Mouse (Mus musculus) embryonic facial prominence, embryonic 11.5 days (tissue): ENCODE results near the gene P4ha1. TPM values are rescaled to one million over a fixed set of nuclear protein-coding genes. Genes with fewer than 3 reads are reported as not detected.
A peak's percentile ranks its signal among the peaks of the same experiment; 100 is the strongest.

ENCODE experiments used
- ATAC-seq: fragments of 200-750 bp; cut with Nextera tagmentation; replicated peaks from 2 replicates; pipeline ENCODE4 v1.8.0; 2017; ENCODE audit warnings: low read depth; ENCODE audit not compliant: insufficient number of reproducible peaks, low FRiP score, low TSS enrichment
- DNase-seq: peaks from one replicate; pipeline ENCODE4 v3.0.0-alpha.2; 2015; ENCODE audit warnings: low spot score
- H3K27ac ChIP-seq: fragments of 300-500 bp; sonication (generic); replicated peaks from 2 replicates; pipeline ENCODE4 v1.5.1; 2014; ENCODE audit warnings: mild to moderate bottlenecking, low read depth, low read length, control low read depth
- H3K27me3 ChIP-seq: fragments of 300-500 bp; sonication (generic); 2 replicates; pipeline ENCODE4 v1.6.1; 2014; ENCODE audit warnings: mild to moderate bottlenecking, low read length, moderate library complexity, mixed read lengths; ENCODE audit not compliant: control insufficient read depth, insufficient read depth
- H3K36me3 ChIP-seq: fragments of 300-500 bp; sonication (generic); replicated peaks from 2 replicates; pipeline ENCODE4 v1.6.1; 2014; ENCODE audit warnings: low read depth, mild to moderate bottlenecking, low read length, moderate library complexity, mixed read lengths; ENCODE audit not compliant: control insufficient read depth, insufficient read depth
- H3K4me1 ChIP-seq: fragments of 300-500 bp; sonication (generic); 2 replicates; pipeline ENCODE4 v1.6.1; 2014; ENCODE audit warnings: low read length, mixed read lengths; ENCODE audit not compliant: control insufficient read depth, insufficient read depth
- H3K4me2 ChIP-seq: fragments of 300-500 bp; sonication (generic); 2 replicates; pipeline ENCODE4 v1.6.1; 2014; ENCODE audit warnings: low read depth, mild to moderate bottlenecking, control low read depth, low read length, moderate library complexity
- H3K4me3 ChIP-seq: fragments of 300-500 bp; sonication (generic); 2 replicates; pipeline ENCODE4 v1.5.1; 2014; ENCODE audit warnings: low read depth, low read length, control low read depth
- H3K9ac ChIP-seq: fragments of 300-500 bp; sonication (generic); replicated peaks from 2 replicates; pipeline ENCODE4 v1.6.1; 2014; ENCODE audit warnings: mild to moderate bottlenecking, control low read depth, low read length
- H3K9me3 ChIP-seq: fragments of 300-500 bp; sonication (generic); replicated peaks from 2 replicates; pipeline ENCODE4 v1.6.1; 2016; ENCODE audit warnings: mild to moderate bottlenecking, low read length, inconsistent platforms, mixed read lengths; ENCODE audit not compliant: control insufficient read depth
- WGBS: fragments of 180-500 bp; shearing (Covaris S2); extraction: QIAGEN DNeasy Blood & Tissue Kit; methylation state at CpG from one replicate; pipeline ENCODE4 v1.1.7; 2014; 5-methylcytosine and 5-hydroxymethylcytosine counted together
- polyA plus RNA-seq: library from polyadenylated mRNA; unstranded; fragments of >200 nt; fragmentation: Nextera tagmentation; extraction: Ambion mirVana; gene quantifications from 2 replicates; pipeline ENCODE4 v1.2.1, GENCODE M21; 2014

The P4ha1 gene
- 63.3 and 64.2 TPM in 2 replicates for polyA plus RNA-seq

DNA sequence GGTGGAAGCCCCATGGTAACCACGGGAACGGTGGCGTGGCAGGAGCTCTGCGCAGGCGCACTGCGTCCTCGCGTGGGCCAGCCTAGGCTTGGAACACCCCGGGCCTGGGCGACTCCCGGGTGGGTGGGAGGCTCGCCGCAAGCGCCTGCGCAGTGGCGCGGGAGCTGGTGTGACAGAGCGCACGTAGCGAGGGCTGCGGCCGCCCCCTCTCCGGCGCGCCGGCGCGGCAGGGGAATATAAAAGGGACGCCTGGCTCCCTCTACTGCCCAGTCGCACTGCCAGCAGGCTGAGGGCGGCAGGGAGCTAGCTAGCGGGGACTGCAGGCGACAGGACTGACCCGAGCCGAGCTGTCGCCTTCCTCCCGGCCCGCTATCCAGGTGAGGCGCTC is at the start of gene P4ha1:
Gene P4ha1, plus strand, starts transcription at position 197 of the 388 bp plus-strand sequence.
- Histone ChIP-seq H3K4me2 (peak within 1 kb of the TSS; percentile 54), H3K9ac (peak within 1 kb of the TSS; percentile 88), H3K4me1 (no peaks in the 10 kb centered on the region)

DNA sequence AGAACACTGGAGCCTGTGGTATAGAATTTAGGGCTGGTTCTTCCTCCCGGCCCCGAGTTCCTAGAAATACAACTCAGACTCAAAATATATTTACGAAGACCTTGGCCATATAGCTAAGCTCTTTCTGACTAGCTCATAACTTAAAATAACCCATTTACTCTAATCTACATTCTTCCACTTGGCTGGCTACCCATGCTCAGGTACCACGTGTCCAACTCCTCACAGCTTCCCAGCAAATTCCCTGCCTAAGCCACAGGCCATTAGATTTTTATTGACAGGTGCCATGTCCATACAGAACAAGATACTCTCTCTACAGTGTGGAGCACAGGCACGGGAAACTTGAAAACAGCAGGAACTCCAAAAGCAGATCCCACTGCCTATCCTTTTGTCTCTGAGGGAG is 47.4 kb upstream of the P4ha1 start:
- WGBS = 87% methylated on average over 5 of the region's 5 CpGs
- no peak overlapping the region for H3K4me2 ChIP-seq
- H3K27ac ChIP-seq = no peak overlapping the region
- DNase-seq (no peak), ATAC-seq (no peak)
- H3K36me3 ChIP-seq = no peaks in the 10 kb centered on the region
- no peaks in the 10 kb centered on the region for H3K4me1 ChIP-seq
- no peaks in the 10 kb centered on the region for H3K27me3 ChIP-seq
- H3K4me3 ChIP-seq = no peak overlapping the region
- no peaks in the 10 kb centered on the region for H3K9me3 ChIP-seq
- H3K9ac ChIP-seq = no peak overlapping the region

More for the DNA sequence above, at the start of gene P4ha1:
- Histone ChIP-seq H3K36me3 (no peaks in the 10 kb centered on the region), H3K27me3 (no peaks in the 10 kb centered on the region), H3K4me3 (peak within 1 kb of the TSS; percentile 80), H3K27ac (peak within 1 kb of the TSS; percentile 86), H3K9me3 (no peaks in the 10 kb centered on the region)
- DNase-seq = peak; percentile 99
- WGBS = under 1% methylated on average over 36 of the region's 39 CpGs
- ATAC-seq = peak; percentile 99

DNA sequence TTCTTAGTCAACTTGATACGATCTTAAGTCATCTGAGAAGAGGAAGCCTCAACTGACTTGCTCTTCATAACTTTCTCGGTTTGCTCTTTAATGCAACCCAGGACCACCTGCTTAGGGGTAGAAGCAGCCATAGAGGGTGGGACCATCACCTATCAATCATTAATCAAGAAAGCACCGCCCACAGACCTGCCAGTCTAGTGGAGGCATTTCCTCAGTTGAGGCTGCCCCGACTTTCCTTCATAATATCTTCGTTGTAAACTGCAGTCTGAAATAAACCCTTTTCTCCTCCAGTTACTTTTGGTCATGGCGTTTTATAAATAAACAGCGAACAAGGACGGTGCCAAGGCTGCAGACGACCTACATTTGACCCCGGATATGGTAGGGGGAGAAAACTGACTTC is 46.0 kb upstream of the P4ha1 start:
- Histone ChIP-seq H3K36me3 (no peaks in the 10 kb centered on the region), H3K4me3 (no peak overlapping the region), H3K4me1 (no peaks in the 10 kb centered on the region), H3K27me3 (no peaks in the 10 kb centered on the region), H3K9ac (no peak overlapping the region), H3K27ac (no peak overlapping the region), H3K9me3 (no peaks in the 10 kb centered on the region), H3K4me2 (no peak overlapping the region)
- DNase-seq = peak; percentile 32
- WGBS = 56% methylated on average over 10 of the region's 10 CpGs
- ATAC-seq = no peak

DNA sequence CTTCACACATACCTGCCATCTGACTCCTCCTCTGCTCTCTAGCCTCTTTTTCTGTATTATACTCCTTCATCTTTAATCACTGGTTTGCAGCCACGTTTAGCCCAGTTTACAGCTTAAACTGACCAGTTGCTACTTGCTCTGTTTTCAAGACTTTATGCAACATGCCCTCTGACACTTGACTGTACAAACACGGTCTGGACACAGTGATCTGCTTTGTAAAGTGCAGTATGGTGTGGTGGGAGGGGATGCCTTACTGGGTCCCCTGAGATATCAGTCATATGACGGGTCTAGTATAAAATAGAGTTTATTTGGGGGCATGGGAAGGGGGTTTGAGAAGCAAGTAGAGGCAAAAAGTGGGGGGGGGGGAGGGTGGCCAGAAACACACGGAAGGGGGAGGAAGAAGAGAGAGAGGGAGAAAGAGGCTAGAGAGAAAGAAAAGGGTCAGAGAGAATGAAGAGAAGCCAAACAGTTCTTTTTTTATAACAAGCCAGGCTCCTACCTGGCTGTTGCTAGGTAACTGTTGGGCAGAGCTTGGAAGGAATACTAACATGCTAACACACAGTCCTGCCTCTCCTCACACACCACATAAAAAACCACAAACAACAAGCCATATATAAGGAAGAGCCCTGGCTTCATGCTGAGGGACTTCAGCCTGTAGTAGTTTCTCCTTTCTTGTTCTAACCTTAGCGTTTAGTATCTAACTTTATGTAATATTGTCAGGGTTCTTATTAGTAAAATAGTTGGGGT is 45.2 kb upstream of the P4ha1 start:
- no peaks in the 10 kb centered on the region for H3K27me3 ChIP-seq
- H3K9me3 ChIP-seq = no peaks in the 10 kb centered on the region
- no peak overlapping the region for H3K9ac ChIP-seq
- H3K4me2 ChIP-seq = no peak overlapping the region
- H3K4me1 ChIP-seq = no peaks in the 10 kb centered on the region
- no peaks in the 10 kb centered on the region for H3K36me3 ChIP-seq
- WGBS = 59% methylated on average over 5 of the region's 5 CpGs
- ATAC-seq (no peak), DNase-seq (no peak)
- H3K27ac ChIP-seq = no peak overlapping the region
- no peak overlapping the region for H3K4me3 ChIP-seq

DNA sequence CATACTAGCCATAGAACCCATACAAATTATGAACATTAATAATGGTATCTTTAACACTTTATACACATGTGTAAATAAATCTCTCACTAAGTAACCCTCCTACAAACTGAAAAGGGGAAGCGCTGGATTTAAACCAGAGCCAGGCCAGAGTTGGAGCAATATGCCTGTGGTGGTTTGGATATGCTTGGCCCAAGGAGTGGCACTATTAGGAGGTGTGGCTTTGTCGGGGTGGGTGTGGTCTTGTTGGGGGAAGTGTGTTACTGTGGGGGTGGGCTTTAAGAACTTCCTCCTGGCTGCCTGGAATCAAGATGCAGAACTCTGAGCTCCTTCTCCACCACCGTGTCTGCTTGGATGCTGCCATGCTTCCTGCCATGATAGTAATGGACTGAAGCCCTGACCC is 39.9 kb upstream of the P4ha1 start:
- no peak overlapping the region for H3K4me2 ChIP-seq
- H3K4me1 ChIP-seq = no peaks in the 10 kb centered on the region
- DNase-seq (no peak), ATAC-seq (no peak)
- H3K36me3 ChIP-seq = no peaks in the 10 kb centered on the region
- WGBS = 84% methylated on average over 3 of the region's 3 CpGs
- H3K27me3 ChIP-seq = no peaks in the 10 kb centered on the region
- no peak overlapping the region for H3K9ac ChIP-seq
- H3K4me3 ChIP-seq = no peak overlapping the region
- H3K9me3 ChIP-seq = no peaks in the 10 kb centered on the region
- H3K27ac ChIP-seq = no peak overlapping the region

DNA sequence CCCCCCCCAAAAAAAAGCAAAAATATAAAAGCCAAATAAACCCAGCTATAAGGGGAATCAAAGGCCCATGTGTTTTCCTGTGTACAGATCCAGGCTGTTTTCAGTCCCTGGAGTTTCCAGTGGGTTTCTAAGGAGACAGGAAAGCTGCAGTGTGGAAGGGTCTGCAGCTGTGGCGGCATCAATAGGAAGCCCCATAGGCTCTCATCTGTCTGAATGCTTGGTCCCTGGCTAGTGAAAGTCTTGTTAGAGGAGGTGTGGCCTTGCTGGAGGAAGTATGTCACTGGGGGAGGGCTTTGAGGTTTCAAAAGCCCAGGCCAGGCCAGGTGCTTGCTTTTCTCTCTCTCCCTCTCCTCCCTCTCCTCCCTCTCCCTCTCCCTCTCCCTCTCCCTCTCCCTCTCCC is 39.3 kb upstream of the P4ha1 start:
- 64% methylated on average over 1 of the region's 1 CpGs for WGBS
- H3K27ac ChIP-seq = no peak overlapping the region
- H3K27me3 ChIP-seq = no peaks in the 10 kb centered on the region
- no peaks in the 10 kb centered on the region for H3K36me3 ChIP-seq
- no peak for ATAC-seq
- H3K4me2 ChIP-seq = no peak overlapping the region
- no peaks in the 10 kb centered on the region for H3K4me1 ChIP-seq
- no peak for DNase-seq
- no peaks in the 10 kb centered on the region for H3K9me3 ChIP-seq
- no peak overlapping the region for H3K9ac ChIP-seq
- H3K4me3 ChIP-seq = no peak overlapping the region

DNA sequence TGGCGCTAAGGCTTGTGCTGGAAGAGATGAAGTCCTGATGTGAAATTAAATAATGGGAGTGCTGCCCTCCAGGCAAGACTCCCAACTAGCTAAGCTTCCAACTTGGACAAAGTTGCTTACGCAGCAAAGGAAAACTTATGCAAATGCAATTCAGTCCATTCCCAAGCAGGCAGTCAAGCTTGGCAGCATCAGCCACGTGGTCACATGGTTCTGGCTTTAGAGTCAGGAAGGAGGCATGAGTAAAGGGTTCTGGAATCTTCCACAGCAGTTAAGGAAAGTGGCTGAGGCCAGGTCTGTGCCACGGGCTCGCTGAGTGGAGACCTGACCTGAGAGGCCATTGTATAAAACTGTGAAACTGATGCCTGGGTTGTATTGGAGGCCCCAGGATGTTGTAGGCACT is 37.6 kb upstream of the P4ha1 start:
- no peaks in the 10 kb centered on the region for H3K27me3 ChIP-seq
- H3K4me3 ChIP-seq = no peak overlapping the region
- no peak overlapping the region for H3K27ac ChIP-seq
- H3K36me3 ChIP-seq = no peaks in the 10 kb centered on the region
- H3K4me2 ChIP-seq = no peak overlapping the region
- ATAC-seq = no peak
- no peak overlapping the region for H3K9ac ChIP-seq
- WGBS = 80% methylated on average over 5 of the region's 5 CpGs
- DNase-seq = no peak
- no peaks in the 10 kb centered on the region for H3K4me1 ChIP-seq
- no peaks in the 10 kb centered on the region for H3K9me3 ChIP-seq

DNA sequence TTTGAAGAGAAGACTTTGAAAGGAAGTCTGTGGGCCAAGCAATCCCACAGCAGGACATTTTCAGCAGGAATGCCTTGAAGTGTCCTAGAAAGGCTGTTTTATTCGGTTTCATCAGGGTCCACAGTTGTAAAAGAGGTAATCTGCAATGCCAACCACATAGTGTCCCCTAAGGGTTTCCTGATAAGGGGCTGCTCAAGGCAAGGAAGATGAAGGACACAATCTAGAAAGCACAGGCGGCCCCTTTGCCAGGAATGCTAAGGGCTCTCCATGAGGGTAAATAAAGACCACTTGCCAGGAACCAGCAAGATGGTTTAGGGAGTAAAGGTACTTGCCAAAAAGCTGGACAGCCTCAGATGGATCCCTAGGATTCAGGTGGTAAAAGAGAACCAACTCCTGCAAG is 35.8 kb upstream of the P4ha1 start:
- H3K4me3 ChIP-seq = no peak overlapping the region
- H3K27me3 ChIP-seq = no peaks in the 10 kb centered on the region
- H3K36me3 ChIP-seq = no peaks in the 10 kb centered on the region
- ATAC-seq = no peak
- no peaks in the 10 kb centered on the region for H3K9me3 ChIP-seq
- no peak overlapping the region for H3K4me2 ChIP-seq
- no peak for DNase-seq
- no peak overlapping the region for H3K27ac ChIP-seq
- H3K9ac ChIP-seq = no peak overlapping the region
- WGBS = 55% methylated on average over 2 of the region's 2 CpGs
- no peaks in the 10 kb centered on the region for H3K4me1 ChIP-seq
